Mouse (Mus musculus) limb, embryonic 14.5 days (tissue): Measurements from ENCODE around the gene Rad54l. TPM values are rescaled to one million over a fixed set of nuclear protein-coding genes. Genes with fewer than 3 reads are reported as not detected.

Experiments
- ATAC-seq: fragments of 200-750 bp; cut with Nextera tagmentation; 2 replicates; pipeline ENCODE4 v1.8.0; 2017; ENCODE audit warnings: low read depth, moderate number of reproducible peaks, moderate TSS enrichment; ENCODE audit not compliant: low FRiP score
- DNase-seq: peaks from one replicate; pipeline ENCODE4 v3.0.0-alpha.2; 2015; ENCODE audit warnings: low spot score
- H3K27ac ChIP-seq: fragments of 300-500 bp; sonication (generic); replicated peaks from 2 replicates; pipeline ENCODE4 v1.5.1; 2014; ENCODE audit warnings: low read depth, mild to moderate bottlenecking, low read length, moderate library complexity, mixed read lengths
- H3K27me3 ChIP-seq: fragments of 300-500 bp; sonication (generic); 2 replicates; pipeline ENCODE4 v1.6.1; 2014; ENCODE audit warnings: low read length, mixed read lengths; ENCODE audit not compliant: control insufficient read depth, insufficient read depth
- H3K36me3 ChIP-seq: fragments of 300-500 bp; sonication (generic); 2 replicates; pipeline ENCODE4 v1.6.1; 2014; ENCODE audit warnings: mild to moderate bottlenecking, low read length, moderate library complexity, mixed read lengths; ENCODE audit not compliant: control insufficient read depth, insufficient read depth
- H3K4me1 ChIP-seq: fragments of 300-500 bp; sonication (generic); 2 replicates; pipeline ENCODE4 v1.6.1; 2014; ENCODE audit warnings: antibody characterized with exemption, low read length, mixed read lengths; ENCODE audit not compliant: control insufficient read depth, insufficient read depth
- H3K4me2 ChIP-seq: fragments of 300-500 bp; sonication (generic); replicated peaks from 2 replicates; pipeline ENCODE4 v1.6.1; 2014; ENCODE audit warnings: low read depth, mild to moderate bottlenecking, low read length, moderate library complexity; ENCODE audit not compliant: severe bottlenecking
- H3K4me3 ChIP-seq: fragments of 300-500 bp; sonication (generic); replicated peaks from 2 replicates; pipeline ENCODE4 v1.5.1; 2014; ENCODE audit warnings: low read length
- H3K9ac ChIP-seq: fragments of 300-500 bp; sonication (generic); 2 replicates; pipeline ENCODE4 v1.6.1; 2014; ENCODE audit warnings: mild to moderate bottlenecking, low read depth, low read length, moderate library complexity; ENCODE audit not compliant: severe bottlenecking
- H3K9me3 ChIP-seq: fragments of 300-500 bp; sonication (generic); 2 replicates; pipeline ENCODE4 v1.6.1; 2016; ENCODE audit warnings: low read length; ENCODE audit not compliant: control insufficient read depth
- POLR2A ChIP-seq: fragments of 200-500 bp; IDR thresholded peaks from 2 replicates; pipeline ENCODE4 v1.8.0; 2012; ENCODE audit warnings: inconsistent platforms, mild to moderate bottlenecking, moderate library complexity, borderline replicate concordance; ENCODE audit not compliant: insufficient read depth, insufficient read length; ENCODE audit errors: extremely low read depth
- WGBS: fragments of 180-500 bp; shearing (Covaris S2); extraction: QIAGEN DNeasy Blood & Tissue Kit; methylation state at CpG from one replicate; pipeline ENCODE4 v1.1.7; 2014; 5-methylcytosine and 5-hydroxymethylcytosine counted together
- polyA plus RNA-seq, 2 experiments: library from polyadenylated mRNA; depleted of rRNA in 1 of 2; stranded (reverse) in 1 of 2; unstranded in 1 of 2; fragments of >200 nt; fragmentation: Nextera tagmentation in 1 of 2; extraction: Ambion mirVana in 1 of 2; gene quantifications; 2 replicates each; pipeline versions ENCODE4 v1.2.1 to v1.2.3; 2012 to 2014

The Rad54l gene
- polyA plus RNA-seq, 2 experiments, result 18.2 to 22.3 TPM

DNA sequence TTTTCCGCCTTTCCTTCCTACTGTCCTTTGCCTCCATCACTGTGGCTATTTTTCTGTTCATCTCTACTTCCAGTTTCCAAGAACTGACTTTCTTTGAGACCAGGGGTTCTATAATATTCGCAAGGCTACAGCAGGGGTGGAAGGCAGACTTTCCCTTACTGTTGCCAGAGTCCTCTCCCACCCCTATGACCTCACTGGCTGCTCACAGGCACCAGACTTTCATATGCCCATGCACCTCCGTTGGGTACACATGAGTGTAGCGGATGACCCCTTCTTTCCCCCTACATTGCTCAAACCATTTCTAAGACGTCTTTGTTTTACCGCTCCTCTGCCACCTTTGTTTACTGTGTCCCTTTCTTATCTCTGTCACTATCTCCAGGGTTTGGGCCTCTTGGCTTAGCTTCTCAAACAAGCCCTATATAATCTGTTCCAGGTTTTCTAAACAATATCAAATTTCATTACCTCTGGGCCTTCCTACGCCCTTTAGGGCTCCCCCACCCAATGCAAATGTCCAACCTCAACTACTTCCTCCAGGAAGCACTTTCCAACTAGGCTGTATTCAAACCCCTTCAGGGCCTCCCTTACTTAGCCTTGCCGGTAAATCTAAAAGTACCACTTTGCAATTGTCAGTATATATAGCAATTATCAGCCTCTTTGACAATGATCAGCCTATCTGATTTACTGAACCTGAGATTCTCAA lies 42.4 kb upstream of the Rad54l start:
- no peak for ATAC-seq
- Histone ChIP-seq H3K27ac (no peak overlapping the region), H3K27me3 (no peaks in the 10 kb centered on the region), H3K9ac (no peak overlapping the region), H3K4me2 (no peak overlapping the region), H3K9me3 (no peaks in the 10 kb centered on the region), H3K36me3 (0 out of 2 replicates have a peak, but pooled peaks cover 5% of the 10 kb centered on the region), H3K4me3 (no peak overlapping the region), H3K4me1 (peaks cover 7% of the 10 kb centered on the region; the same call in 1 of the 2 replicates)
- 49% methylated on average over 8 of the region's 8 CpGs for WGBS
- DNase-seq, result no peak
- TF ChIP-seq POLR2A, result no peak

- Histone ChIP-seq H3K27me3 (no peaks in the 10 kb centered on the region), H3K36me3 (peaks cover 14% of the 10 kb centered on the region; the same call in 1 of the 2 replicates), H3K4me2 (no peak overlapping the region), H3K9ac (no peak overlapping the region), H3K4me3 (no peak overlapping the region), H3K9me3 (no peaks in the 10 kb centered on the region), H3K27ac (no peak overlapping the region; the same call in 1 of the 2 replicates), H3K4me1 (peaks cover 7% of the 10 kb centered on the region; the same call in 1 of the 2 replicates)
- DNase-seq (no peak), ATAC-seq (no peak)
- 82% methylated on average over 2 of the region's 2 CpGs for WGBS
- TF ChIP-seq POLR2A, result no peak
Measured at GRCm38 (mm10) chr4:116164759-116165554, 41.5 kb upstream of the Rad54l start.

DNA sequence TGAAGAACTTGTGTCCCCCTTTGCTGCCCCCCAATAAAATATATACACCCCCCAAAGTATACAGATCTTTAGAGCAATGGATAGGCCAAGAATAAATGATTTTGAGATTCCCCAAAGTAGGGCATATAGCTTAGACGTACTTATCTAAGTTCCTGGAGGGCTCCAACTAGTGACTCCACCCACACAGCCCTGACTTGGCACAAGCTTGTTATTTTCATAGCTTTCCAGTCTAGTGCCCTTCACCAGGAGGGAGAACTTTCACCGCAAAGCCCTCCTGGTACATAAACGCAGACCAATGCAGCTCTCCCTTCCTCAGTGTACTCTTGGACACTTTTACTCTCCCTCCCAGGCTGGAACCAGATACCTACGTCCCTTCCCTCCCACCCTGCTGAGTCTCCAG lies 38.7 kb upstream of the Rad54l start:
- WGBS, result 83% methylated on average over 4 of the region's 4 CpGs
- Histone ChIP-seq H3K36me3 (peaks cover 43% of the 10 kb centered on the region), H3K4me1 (peaks cover 7% of the 10 kb centered on the region; the same call in 1 of the 2 replicates), H3K27ac (no peak overlapping the region), H3K9me3 (no peaks in the 10 kb centered on the region), H3K4me3 (no peak overlapping the region), H3K4me2 (no peak overlapping the region), H3K27me3 (no peaks in the 10 kb centered on the region), H3K9ac (no peak overlapping the region)
- no peak for ATAC-seq
- DNase-seq, result no peak
- TF ChIP-seq POLR2A, result no peak

DNA sequence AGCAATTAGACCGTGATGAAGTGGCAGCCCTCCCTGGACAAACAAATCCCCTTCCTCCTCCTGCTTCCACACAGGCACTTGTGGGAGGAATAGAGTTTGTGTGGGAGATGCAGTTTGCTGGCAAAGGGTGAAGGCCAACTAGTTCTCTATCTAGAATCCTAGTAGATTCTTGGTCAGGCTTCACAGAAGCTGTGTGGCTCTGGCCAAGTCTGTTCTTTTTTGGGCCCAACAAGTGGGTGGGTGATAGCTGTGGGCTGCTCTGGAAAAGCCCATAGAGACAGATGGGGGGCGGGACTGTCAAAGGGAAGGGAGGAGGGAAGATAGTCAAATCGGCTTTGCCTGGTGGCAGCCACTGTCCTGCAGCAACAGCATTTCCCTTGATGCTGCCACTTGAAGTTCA lies 37.3 kb upstream of the Rad54l start:
- Histone ChIP-seq H3K4me3 (no peak overlapping the region), H3K9me3 (no peaks in the 10 kb centered on the region), H3K27ac (no peak overlapping the region), H3K27me3 (no peaks in the 10 kb centered on the region), H3K9ac (no peak overlapping the region), H3K4me2 (no peak overlapping the region), H3K4me1 (0 out of 2 replicates have a peak, but pooled peaks cover 1% of the 10 kb centered on the region), H3K36me3 (peaks cover 56% of the 10 kb centered on the region)
- no peak for TF ChIP-seq POLR2A
- DNase-seq, result no peak
- WGBS, result 94% methylated on average over 3 of the region's 3 CpGs
- ATAC-seq, result no peak

GRCm38 (mm10) chr4:116159912-116160311 lies 36.4 kb upstream of the Rad54l start:
- no peaks in the 10 kb centered on the region for H3K27me3 ChIP-seq
- no peak for TF ChIP-seq POLR2A
- WGBS, result 80% methylated on average over 3 of the region's 3 CpGs
- ATAC-seq (no peak), DNase-seq (no peak)
- peaks cover 65% of the 10 kb centered on the region for H3K36me3 ChIP-seq
- no peak overlapping the region for H3K4me2 ChIP-seq
- no peaks in the 10 kb centered on the region for H3K4me1 ChIP-seq
- no peak overlapping the region for H3K9ac ChIP-seq
- no peak overlapping the region for H3K27ac ChIP-seq
- H3K9me3 ChIP-seq, result no peaks in the 10 kb centered on the region
- no peak overlapping the region for H3K4me3 ChIP-seq
